Mouse (Mus musculus) lung, adult 2 months (tissue): Measurements from ENCODE around the gene Samd11.

ENCODE experiments used
- CTCF ChIP-seq: fragments of 200-500 bp; IDR thresholded peaks from 2 replicates; pipeline ENCODE4 v1.5.1; 2011; ENCODE audit warnings: mild to moderate bottlenecking, low read length, control low read depth; ENCODE audit not compliant: insufficient read depth
- POLR2A ChIP-seq: fragments of 200-500 bp; IDR thresholded peaks from 2 replicates; pipeline ENCODE4 v1.6.1; 2011; ENCODE audit warnings: low read depth, mild to moderate bottlenecking, control low read depth, low read length, borderline replicate concordance; ENCODE audit errors: extremely low read depth

DNA sequence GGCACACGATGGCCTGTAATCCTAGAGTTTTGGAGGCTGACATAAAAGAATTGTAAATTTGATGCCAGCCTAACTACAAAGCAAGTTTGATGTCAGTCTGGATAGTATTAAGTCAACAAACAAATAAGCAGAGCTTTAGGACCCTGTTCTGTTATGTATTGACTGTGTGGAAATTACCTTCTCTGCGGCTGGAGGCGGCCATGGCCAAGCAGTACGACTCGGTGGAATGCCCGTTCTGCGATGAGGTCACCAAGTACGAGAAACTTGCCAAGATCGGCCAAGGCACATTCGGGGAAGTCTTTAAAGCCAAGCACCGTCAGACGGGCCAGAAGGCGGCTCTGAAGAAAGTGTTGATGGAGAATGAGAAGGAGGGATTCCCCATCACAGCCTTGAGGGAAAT lies 42.3 kb downstream of the Samd11 start:
- no peak for TF ChIP-seq CTCF
- no peak for TF ChIP-seq POLR2A
